Mouse (Mus musculus) lung, adult 2 months (tissue): Measurements from ENCODE around the gene Fam155a.

Experiments
- CTCF ChIP-seq: fragments of 200-500 bp; IDR thresholded peaks from 2 replicates; pipeline ENCODE4 v1.5.1; 2011; ENCODE audit warnings: mild to moderate bottlenecking, low read length, control low read depth; ENCODE audit not compliant: insufficient read depth
- POLR2A ChIP-seq: fragments of 200-500 bp; IDR thresholded peaks from 2 replicates; pipeline ENCODE4 v1.6.1; 2011; ENCODE audit warnings: low read depth, mild to moderate bottlenecking, control low read depth, low read length, borderline replicate concordance; ENCODE audit errors: extremely low read depth

- TF ChIP-seq CTCF (no peak), POLR2A (no peak)
Observed at GRCm38 (mm10) chr8:9709791-9710190, 61.2 kb downstream of the Fam155a start.
